ENCODE assay signal across 8 mouse cellular contexts in genomic region chr15:27937003-27937860, GRCm38 (mm10).
DNase-seq lines count a peak whose midpoint lies in the region; ATAC-seq and TF ChIP-seq lines count a peak whose summit lies in the region.

No protein-coding gene starts in this region.

- H3K4me1 ChIP-seq in cortical plate, adult 2 months (ENCODE audit: control insufficient read depth, insufficient read depth, low read length) = peaks cover 24% of the 10 kb centered on the region
- H3K4me1 ChIP-seq in midbrain, embryonic 12.5 days = peaks cover 59% of the 10 kb centered on the region
- peaks cover 3% of the 10 kb centered on the region; the same call in 1 of the 2 replicates for H3K4me1 ChIP-seq in stomach, postnatal 0 days (replicated peaks; ENCODE audit: control insufficient read depth, insufficient read depth)

- no peak for TF ChIP-seq EP300 in stomach, postnatal 0 days (optimal IDR thresholded peaks at IDR 0.05)

- H3K9ac ChIP-seq in midbrain, embryonic 12.5 days (replicated peaks) = peak overlapping the region; percentile 57
- no peak overlapping the region for H3K9ac ChIP-seq in stomach, postnatal 0 days (ENCODE audit: low read length)

- TF ChIP-seq CTCF in cortical plate, adult 2 months (IDR thresholded peaks at IDR 0.05; ENCODE audit: extremely low read depth, insufficient read depth, low read length) = 0 out of 2 replicates have a peak, but pooled peaks have one; percentile 9
- TF ChIP-seq CTCF in stomach, postnatal 0 days (IDR thresholded peaks at IDR 0.05; ENCODE audit: low read depth) = peak; percentile 54

- DNase-seq in heart, adult 11 months = peak; percentile 97
- DNase-seq in heart, adult 8-10 months (ENCODE audit: low spot score) = no peak
- peak; percentile 26 for DNase-seq in gastrocnemius, postnatal 25 days
- DNase-seq in kidney, adult 18-20 months = peak; percentile 49
- peak; percentile 79 for DNase-seq in left cerebral cortex, postnatal 4 days
- peak; percentile 57 for DNase-seq in stomach, postnatal 0 days (ENCODE audit: low spot score)

- peak; percentile 97 for ATAC-seq in midbrain, embryonic 12.5 days (ENCODE audit: low FRiP score, low read depth)
- ATAC-seq in stomach, postnatal 0 days (ENCODE audit: low FRiP score, low TSS enrichment) = peak; percentile 87

- WGBS in midbrain, embryonic 12.5 days = 6% methylated on average over 20 of the region's 20 CpGs
- WGBS in stomach, postnatal 0 days = 19% methylated on average over 20 of the region's 20 CpGs

- peak overlapping the region; percentile 66 for H3K4me2 ChIP-seq in midbrain, embryonic 12.5 days (replicated peaks)
- peak overlapping the region; percentile 30 for H3K4me2 ChIP-seq in stomach, postnatal 0 days (replicated peaks; ENCODE audit: low read depth)

- peak overlapping the region; percentile 16 for H3K4me3 ChIP-seq in cortical plate, adult 2 months (ENCODE audit: insufficient read depth, low read length)
- peak overlapping the region; percentile 36 for H3K4me3 ChIP-seq in midbrain, embryonic 12.5 days
- peak overlapping the region; percentile 8; the same call in 1 of the 2 replicates for H3K4me3 ChIP-seq in stomach, postnatal 0 days (ENCODE audit: low read depth, low read length)

- intact Hi-C loops in left cerebral cortex, postnatal 4 days (cut with DNase I) = no loop called here

- no peaks in the 10 kb centered on the region for H3K36me3 ChIP-seq in midbrain, embryonic 12.5 days
- H3K36me3 ChIP-seq in stomach, postnatal 0 days (ENCODE audit: control insufficient read depth, insufficient read depth, low read length) = no peaks in the 10 kb centered on the region

- peak overlapping the region; percentile 68 for H3K27ac ChIP-seq in cortical plate, adult 2 months (ENCODE audit: insufficient read depth, low read length)
- peak overlapping the region; percentile 88 for H3K27ac ChIP-seq in midbrain, embryonic 12.5 days (replicated peaks)
- H3K27ac ChIP-seq in stomach, postnatal 0 days (replicated peaks) = no peak overlapping the region

- peak; percentile 89 for TF ChIP-seq POLR2A in cortical plate, adult 2 months (IDR thresholded peaks at IDR 0.05; ENCODE audit: extremely low read depth, insufficient read depth, low read length)

- H3K27me3 ChIP-seq in midbrain, embryonic 12.5 days = peaks cover 41% of the 10 kb centered on the region
- H3K27me3 ChIP-seq in stomach, postnatal 0 days (ENCODE audit: control insufficient read depth, insufficient read depth, low read length) = no peaks in the 10 kb centered on the region

- H3K9me3 ChIP-seq in midbrain, embryonic 12.5 days = no peaks in the 10 kb centered on the region
- H3K9me3 ChIP-seq in stomach, postnatal 0 days (ENCODE audit: control insufficient read depth, low read length) = no peaks in the 10 kb centered on the region
